ENCODE assay signal across 19 mouse cellular contexts in genomic region chr1:58403745-58404144, GRCm38 (mm10).
"Had no signal": no experiment of that assay in that cellular context is flagged by ENCODE, and none has a peak within 500 bp of the region (broad histone marks: within the 10 kb centered on the region; RNA-seq: fewer than 3 reads in every experiment).

No protein-coding gene starts in this region.

- H3K4me3 ChIP-seq: liver, embryonic 15.5 days; midbrain, embryonic 10.5 days; midbrain, embryonic 13.5 days; midbrain, embryonic 15.5 days; myocyte; neural tube, embryonic 13.5 days; neural tube, embryonic 15.5 days had no signal

- DNase-seq: lung, adult 18-20 months; lung, embryonic 14.5 days; lung, postnatal 10 days; lung, postnatal 4 days; retina, postnatal 1 day; right cerebral cortex, adult 18-20 months; right cerebral cortex, postnatal 25 days; right cerebral cortex, postnatal 4 days; spleen, adult 18-20 months; thymus, adult 2 months; thymus, postnatal 25 days; thymus, postnatal 4 days had no signal

- H3K27ac ChIP-seq: liver, embryonic 15.5 days; midbrain, embryonic 10.5 days; midbrain, embryonic 13.5 days; midbrain, embryonic 15.5 days; neural tube, embryonic 13.5 days; neural tube, embryonic 15.5 days had no signal

- H3K4me2 ChIP-seq: liver, embryonic 15.5 days; lung, embryonic 14.5 days; midbrain, embryonic 13.5 days; midbrain, embryonic 15.5 days; neural tube, embryonic 13.5 days; neural tube, embryonic 15.5 days had no signal

- H3K9ac ChIP-seq: liver, embryonic 15.5 days; lung, embryonic 14.5 days; midbrain, embryonic 13.5 days; midbrain, embryonic 15.5 days; neural tube, embryonic 13.5 days; neural tube, embryonic 15.5 days had no signal

- H3K9me3 ChIP-seq: liver, embryonic 15.5 days; midbrain, embryonic 10.5 days; midbrain, embryonic 13.5 days; midbrain, embryonic 15.5 days; neural tube, embryonic 13.5 days; neural tube, embryonic 15.5 days had no signal

- ATAC-seq: midbrain, embryonic 13.5 days; midbrain, embryonic 15.5 days had no signal

- H3K4me1 ChIP-seq: midbrain, embryonic 10.5 days; midbrain, embryonic 13.5 days; midbrain, embryonic 15.5 days; neural tube, embryonic 13.5 days; neural tube, embryonic 15.5 days had no signal

- H3K27me3 ChIP-seq: liver, embryonic 15.5 days; midbrain, embryonic 13.5 days; midbrain, embryonic 15.5 days; neural tube, embryonic 13.5 days; neural tube, embryonic 15.5 days had no signal
